Mouse (Mus musculus) MEL (cell line): Measurements from ENCODE around the gene Cry2.

ENCODE experiments used
- CTCF ChIP-seq, 3 experiments: IDR thresholded peaks in 2 of 3; conservative IDR thresholded peaks in 1 of 3; 2 replicates each; pipeline ENCODE4 v1.5.1; 2011 to 2012; ENCODE audit warnings: low read length in 3 of 3, low read depth in 2 of 3, mild to moderate bottlenecking in 2 of 3, improper control_type of control experiment in 1 of 3, inconsistent platforms in 1 of 3, mixed read lengths in 1 of 3, moderate library complexity in 1 of 3; ENCODE audit not compliant: control insufficient read depth in 1 of 3, insufficient read depth in 1 of 3, poor library complexity in 1 of 3, severe bottlenecking in 1 of 3
- EP300 ChIP-seq, 2 experiments: IDR thresholded peaks; 2 replicates each; pipeline ENCODE4 v1.6.1; 2011; ENCODE audit warnings: improper control_type of control experiment in 2 of 2, low read length in 2 of 2, low read depth in 1 of 2, mild to moderate bottlenecking in 1 of 2
- JUND ChIP-seq: IDR thresholded peaks from 2 replicates; pipeline ENCODE4 v1.6.1; 2011; ENCODE audit warnings: low read depth, mild to moderate bottlenecking, improper control_type of control experiment, low read length
- POLR2A ChIP-seq, 2 experiments: IDR thresholded peaks; 2 replicates each; pipeline ENCODE4 v1.6.1; 2011 to 2012; ENCODE audit warnings: low read length in 2 of 2, mild to moderate bottlenecking in 2 of 2, control low read depth in 1 of 2, improper control_type of control experiment in 1 of 2, low read depth in 1 of 2, moderate library complexity in 1 of 2; ENCODE audit not compliant: control insufficient read depth in 1 of 2, insufficient read depth in 1 of 2, poor library complexity in 1 of 2
- POLR2AphosphoS5 ChIP-seq: IDR thresholded peaks from 2 replicates; pipeline ENCODE4 v1.6.1; 2012; ENCODE audit warnings: low read depth, borderline replicate concordance, mild to moderate bottlenecking, inconsistent platforms, low read length, moderate library complexity, mixed read lengths
- RCOR1 ChIP-seq: IDR thresholded peaks from 2 replicates; pipeline ENCODE4 v1.6.1; 2012; ENCODE audit warnings: low read depth, mild to moderate bottlenecking, inconsistent platforms, low read length, improper control_type of control experiment
- USF1 ChIP-seq: IDR thresholded peaks from 2 replicates; pipeline ENCODE4 v1.6.1; 2014; ENCODE audit warnings: low read depth, mild to moderate bottlenecking, inconsistent platforms, low read length, improper control_type of control experiment, moderate library complexity

DNA sequence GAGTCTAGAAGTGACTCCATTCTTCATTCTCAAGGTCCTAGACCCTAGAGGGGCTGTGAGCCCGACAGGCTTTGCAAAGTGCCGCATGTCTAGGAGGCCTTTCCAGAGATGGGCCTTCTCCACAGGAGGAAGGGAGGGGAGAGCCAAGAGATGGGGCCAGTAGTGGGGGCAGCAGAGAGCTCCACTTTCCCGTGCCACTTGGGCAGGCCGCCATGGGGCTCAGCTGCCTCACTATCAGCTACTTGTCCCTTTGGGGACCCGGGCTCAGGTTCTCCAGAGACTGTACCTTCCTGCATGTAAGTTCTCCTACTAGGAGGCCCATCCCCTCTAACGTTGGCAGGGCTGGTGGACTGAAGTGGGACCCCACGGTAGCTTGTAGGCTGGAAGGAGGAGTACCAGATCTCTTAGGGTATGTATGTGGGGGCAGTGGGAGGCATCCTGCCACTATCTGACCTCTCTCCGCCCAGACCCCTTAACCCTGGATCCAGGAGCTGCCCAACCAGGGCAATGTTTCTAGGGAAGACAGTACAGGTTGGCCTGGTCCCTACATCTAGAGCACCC is 23.2 kb upstream of the Cry2 start:
- TF ChIP-seq CTCF (IDR thresholded peaks at IDR 0.05 in 2 of 3, conservative IDR thresholded peaks at IDR 0.05 in 1 of 3; ENCODE audit: control insufficient read depth in 1 of 3, insufficient read depth in 1 of 3, low read depth in 2 of 3, low read length in 3 of 3, poor library complexity in 1 of 3, severe bottlenecking in 1 of 3) (peak in 1 of 3 experiments; percentile 14; a peak in 2 of 6 replicates), POLR2A (IDR thresholded peaks at IDR 0.05; ENCODE audit: control insufficient read depth in 1 of 2, insufficient read depth in 1 of 2, low read depth in 1 of 2, low read length in 2 of 2, poor library complexity in 1 of 2) (no peak), EP300 (IDR thresholded peaks at IDR 0.05; ENCODE audit: low read depth in 1 of 2, low read length in 2 of 2) (no peak), POLR2AphosphoS5 (no peak), USF1 (no peak), RCOR1 (no peak), JUND (no peak)
